Mouse (Mus musculus) kidney, embryonic 16.5 days (tissue): Measurements from ENCODE around the gene Nkx6-1. TPM values are rescaled to one million over a fixed set of nuclear protein-coding genes. Genes with fewer than 3 reads are reported as not detected.

ENCODE experiments used
- ATAC-seq: fragments of 200-750 bp; cut with Nextera tagmentation; 2 replicates; pipeline ENCODE4 v1.8.0; 2017; ENCODE audit warnings: moderate TSS enrichment; ENCODE audit not compliant: low FRiP score, low TSS enrichment
- H3K27ac ChIP-seq: fragments of 300-500 bp; sonication (generic); 2 replicates; pipeline ENCODE4 v1.5.1; 2014; ENCODE audit warnings: low read length
- H3K27me3 ChIP-seq: fragments of 300-500 bp; sonication (generic); 2 replicates; pipeline ENCODE4 v1.6.1; 2014; ENCODE audit warnings: low read length, control low read depth, mixed read lengths; ENCODE audit not compliant: insufficient read depth
- H3K36me3 ChIP-seq: fragments of 300-500 bp; sonication (generic); 2 replicates; pipeline ENCODE4 v1.6.1; 2014; ENCODE audit warnings: low read length, control low read depth, mixed read lengths; ENCODE audit not compliant: insufficient read depth
- H3K4me1 ChIP-seq: fragments of 300-500 bp; sonication (generic); 2 replicates; pipeline ENCODE4 v1.6.1; 2014; ENCODE audit warnings: low read length, control low read depth, mixed read lengths; ENCODE audit not compliant: insufficient read depth
- H3K4me2 ChIP-seq: fragments of 300-500 bp; sonication (generic); replicated peaks from 2 replicates; pipeline ENCODE4 v1.6.1; 2014; ENCODE audit warnings: low read depth, low read length
- H3K4me3 ChIP-seq: fragments of 300-500 bp; sonication (generic); 2 replicates; pipeline ENCODE4 v1.5.1; 2014; ENCODE audit warnings: mild to moderate bottlenecking, low read length
- H3K9ac ChIP-seq: fragments of 300-500 bp; sonication (generic); replicated peaks from 2 replicates; pipeline ENCODE4 v1.6.1; 2014; ENCODE audit warnings: low read length
- H3K9me3 ChIP-seq: fragments of 300-500 bp; sonication (generic); 2 replicates; pipeline ENCODE4 v1.6.1; 2016; ENCODE audit warnings: low read length, control low read depth
- WGBS: fragments of 180-500 bp; shearing (Covaris S2); extraction: QIAGEN DNeasy Blood & Tissue Kit; methylation state at CpG from one replicate; pipeline ENCODE4 v1.1.7; 2014; 5-methylcytosine and 5-hydroxymethylcytosine counted together
- polyA plus RNA-seq: library from polyadenylated mRNA; unstranded; fragments of >200 nt; fragmentation: Nextera tagmentation; extraction: Ambion mirVana; gene quantifications from 2 replicates; pipeline ENCODE4 v1.2.1, GENCODE M21; 2015

The Nkx6-1 gene
- polyA plus RNA-seq, 1 experiment from 2014 or later, result 0.71 TPM

GRCm38 (mm10) chr5:101646961-101647575 lies 17.7 kb downstream of the Nkx6-1 start:
- no peak overlapping the region for H3K27ac ChIP-seq
- no peak overlapping the region for H3K4me2 ChIP-seq
- H3K27me3 ChIP-seq, result peaks cover 83% of the 10 kb centered on the region
- no peak overlapping the region for H3K9ac ChIP-seq
- no peaks in the 10 kb centered on the region for H3K36me3 ChIP-seq
- 27% methylated on average over 20 of the region's 20 CpGs for WGBS
- peaks cover 6% of the 10 kb centered on the region; the same call in 1 of the 2 replicates for H3K4me1 ChIP-seq
- H3K4me3 ChIP-seq, result no peak overlapping the region
- no peak for ATAC-seq
- no peaks in the 10 kb centered on the region for H3K9me3 ChIP-seq

GRCm38 (mm10) chr5:101645071-101645470 lies 19.7 kb downstream of the Nkx6-1 start:
- WGBS, result 79% methylated on average over 8 of the region's 8 CpGs
- H3K4me1 ChIP-seq, result peaks cover 6% of the 10 kb centered on the region; the same call in 1 of the 2 replicates
- no peak overlapping the region for H3K4me3 ChIP-seq
- H3K4me2 ChIP-seq, result no peak overlapping the region
- H3K27ac ChIP-seq, result no peak overlapping the region
- no peak overlapping the region for H3K9ac ChIP-seq
- peaks cover 78% of the 10 kb centered on the region for H3K27me3 ChIP-seq
- H3K9me3 ChIP-seq, result no peaks in the 10 kb centered on the region
- no peak for ATAC-seq
- H3K36me3 ChIP-seq, result no peaks in the 10 kb centered on the region

GRCm38 (mm10) chr5:101638101-101638500 lies 26.7 kb downstream of the Nkx6-1 start:
- H3K27me3 ChIP-seq, result peaks cover 12% of the 10 kb centered on the region
- WGBS, result 83% methylated on average over 4 of the region's 4 CpGs
- H3K36me3 ChIP-seq, result no peaks in the 10 kb centered on the region
- H3K4me1 ChIP-seq, result no peaks in the 10 kb centered on the region
- no peak overlapping the region for H3K4me2 ChIP-seq
- H3K27ac ChIP-seq, result no peak overlapping the region
- no peaks in the 10 kb centered on the region for H3K9me3 ChIP-seq
- ATAC-seq, result no peak
- H3K9ac ChIP-seq, result no peak overlapping the region
- H3K4me3 ChIP-seq, result no peak overlapping the region

Other genes starting within 250 kb of the Nkx6-1 start
- 15.8 and 16.0 TPM in 2 replicates for gene Cds1, start 100.1 kb upstream of the Nkx6-1 start, polyA plus RNA-seq